Mouse (Mus musculus) frontal cortex, adult 2 months (tissue): Measurements from ENCODE around the gene Usp12. TPM values are rescaled to one million over a fixed set of nuclear protein-coding genes. Genes with fewer than 3 reads are reported as not detected.

Source experiments
- DNase-seq, 2 experiments: peaks; one replicate each; pipeline ENCODE4 v3.0.0; 2022; ENCODE audit warnings: low spot score in 1 of 2; ENCODE audit errors: extremely low spot score in 1 of 2
- polyA plus RNA-seq: library from polyadenylated mRNA; depleted of rRNA; stranded (reverse); fragments of >200 nt; gene quantifications from 2 replicates; pipeline ENCODE4 v1.2.3, GENCODE M21; 2012

Usp12 gene
- polyA plus RNA-seq, 1 experiment = 35.9 TPM

GRCm38 (mm10) chr5:146806004-146806430, 11.2 kb upstream of the Usp12 start:
- no peak for DNase-seq

- DNase-seq = no peak
Observed at GRCm38 (mm10) chr5:146798031-146798430, 3.2 kb upstream of the Usp12 start.

GRCm38 (mm10) chr5:146795728-146796127, 922 bp upstream of the Usp12 start:
- DNase-seq = peak in 1 of 2 experiments; percentile 60

- no peak for DNase-seq
Observed at GRCm38 (mm10) chr5:146794084-146794852, 538 bp downstream of the Usp12 start.

GRCm38 (mm10) chr5:146793630-146794083, 1.1 kb downstream of the Usp12 start:
- DNase-seq = no peak

GRCm38 (mm10) chr5:146792140-146792791, 2.5 kb downstream of the Usp12 start:
- DNase-seq = no peak

GRCm38 (mm10) chr5:146790944-146791343, 3.9 kb downstream of the Usp12 start:
- DNase-seq = no peak

GRCm38 (mm10) chr5:146789413-146789812, 5.4 kb downstream of the Usp12 start:
- DNase-seq = no peak

- no peak for DNase-seq
Observed at GRCm38 (mm10) chr5:146786123-146786522, 8.7 kb downstream of the Usp12 start.

- DNase-seq = no peak
Observed at GRCm38 (mm10) chr5:146783891-146784290, 10.9 kb downstream of the Usp12 start.

GRCm38 (mm10) chr5:146783300-146783699, 11.5 kb downstream of the Usp12 start:
- no peak for DNase-seq

- no peak for DNase-seq
Observed at GRCm38 (mm10) chr5:146781663-146782062, 13.1 kb downstream of the Usp12 start.

- DNase-seq = no peak
Observed at GRCm38 (mm10) chr5:146779931-146780330, 14.9 kb downstream of the Usp12 start.

GRCm38 (mm10) chr5:146776988-146777639, 17.7 kb downstream of the Usp12 start:
- DNase-seq = no peak

GRCm38 (mm10) chr5:146771982-146772381, 22.8 kb downstream of the Usp12 start:
- no peak for DNase-seq

GRCm38 (mm10) chr5:146770002-146770848, 24.6 kb downstream of the Usp12 start:
- DNase-seq = no peak

- DNase-seq = no peak
Observed at GRCm38 (mm10) chr5:146765791-146766190, 29.0 kb downstream of the Usp12 start.

GRCm38 (mm10) chr5:146759159-146759558, 35.6 kb downstream of the Usp12 start:
- DNase-seq = no peak

GRCm38 (mm10) chr5:146757921-146758320, 36.9 kb downstream of the Usp12 start:
- peak in 1 of 2 experiments; percentile 27 for DNase-seq

GRCm38 (mm10) chr5:146757316-146757715, 37.5 kb downstream of the Usp12 start:
- DNase-seq = no peak
